In genomic region chr1:37429366-37430296, GRCm38 (mm10) we compare ENCODE assay signal across 8 mouse cellular contexts. TPM values are rescaled to one million over a fixed set of nuclear protein-coding genes. Genes with fewer than 3 reads are reported as not detected.
DNase-seq lines count a peak whose midpoint lies in the region; ATAC-seq lines count a peak whose summit lies in the region.

Gene Coa5 (minus strand): TSS chr1:37430103.
Gene Unc50 (plus strand): TSS chr1:37430139.

- peak within 1 kb of the TSS; percentile 70 for H3K27ac ChIP-seq in lung, embryonic 16.5 days (ENCODE audit: low read length)

- peak within 1 kb of the TSS; percentile 93 for H3K9ac ChIP-seq in lung, embryonic 16.5 days (ENCODE audit: low read length)

- H3K4me2 ChIP-seq in lung, embryonic 16.5 days (ENCODE audit: low read depth, low read length) = peak within 1 kb of the TSS; percentile 94

- no peaks in the 10 kb centered on the region for H3K9me3 ChIP-seq in lung, embryonic 16.5 days (ENCODE audit: control insufficient read depth, low read length)

- peak within 1 kb of the TSS; percentile 93 for H3K4me3 ChIP-seq in lung, embryonic 16.5 days (ENCODE audit: low read length)

- H3K4me1 ChIP-seq in lung, embryonic 16.5 days (replicated peaks; ENCODE audit: control insufficient read depth, insufficient read depth, low read length) = peaks cover 19% of the 10 kb centered on the region

- peak; percentile 92 for DNase-seq in MEL-GATA-1-ER (ENCODE audit: extremely low read depth, low read depth)
- DNase-seq in cerebellum, adult 8-10 months = peak; percentile 92
- peak; percentile 93 for DNase-seq in forelimb bud, embryonic 11.5 days (ENCODE audit: low read depth, low spot score)
- DNase-seq in layer of hippocampus, adult 9-10 months (ENCODE audit: low spot score) = peak; percentile 78
- DNase-seq in ovary, postnatal 10 days (ENCODE audit: low spot score) = peak; percentile 77
- DNase-seq in thymus, postnatal 10 days (ENCODE audit: low spot score in 2 of 2) = peak; percentile 86 to 87

- under 1% methylated on average over 57 of the region's 57 CpGs for WGBS in lung, embryonic 16.5 days

- peak; percentile 95 to 96 for ATAC-seq in hematopoietic stem cell, adult 5-6 weeks (replicated peaks in 1 of 2; ENCODE audit: insufficient read depth in 1 of 2, low FRiP score in 2 of 2, low TSS enrichment in 1 of 2, low read depth in 1 of 2, poor library complexity in 2 of 2, severe bottlenecking in 2 of 2)
- ATAC-seq in lung, embryonic 16.5 days (ENCODE audit: low read depth) = peak; percentile 99

- H3K36me3 ChIP-seq in lung, embryonic 16.5 days (ENCODE audit: control insufficient read depth, insufficient read depth, low read length) = peaks cover 26% of the 10 kb centered on the region

- H3K27me3 ChIP-seq in lung, embryonic 16.5 days (ENCODE audit: control insufficient read depth, insufficient read depth, low read depth, low read length) = no peaks in the 10 kb centered on the region

RNA-seq across cellular contexts. Expression of gene Coa5, which starts in this region (rescaled TPM):
- 63.6 and 78.6 TPM in 2 replicates for total RNA-seq in hematopoietic stem cell, adult 5-6 weeks (2017)
- polyA plus RNA-seq in lung, embryonic 16.5 days (2015; fragmentation: Nextera tagmentation; extraction: Ambion mirVana) = 40.1 and 43.2 TPM in 2 replicates

RNA-seq across cellular contexts. Expression of gene Unc50, which starts in this region (rescaled TPM):
- total RNA-seq in hematopoietic stem cell, adult 5-6 weeks (2017) = 33.2 and 56.7 TPM in 2 replicates
- polyA plus RNA-seq in lung, embryonic 16.5 days (2015; fragmentation: Nextera tagmentation; extraction: Ambion mirVana) = 131 and 133 TPM in 2 replicates

Comparison
In these comparisons a context has a peak if more than half of its experiments do, and no peak if none do; other contexts are left out.
1. Peak in every context shown above with its lines: DNase-seq, ATAC-seq, H3K4me3 ChIP-seq and H3K27ac ChIP-seq.